8 mouse cellular contexts compared by ENCODE assay signal in the genomic region with DNA sequence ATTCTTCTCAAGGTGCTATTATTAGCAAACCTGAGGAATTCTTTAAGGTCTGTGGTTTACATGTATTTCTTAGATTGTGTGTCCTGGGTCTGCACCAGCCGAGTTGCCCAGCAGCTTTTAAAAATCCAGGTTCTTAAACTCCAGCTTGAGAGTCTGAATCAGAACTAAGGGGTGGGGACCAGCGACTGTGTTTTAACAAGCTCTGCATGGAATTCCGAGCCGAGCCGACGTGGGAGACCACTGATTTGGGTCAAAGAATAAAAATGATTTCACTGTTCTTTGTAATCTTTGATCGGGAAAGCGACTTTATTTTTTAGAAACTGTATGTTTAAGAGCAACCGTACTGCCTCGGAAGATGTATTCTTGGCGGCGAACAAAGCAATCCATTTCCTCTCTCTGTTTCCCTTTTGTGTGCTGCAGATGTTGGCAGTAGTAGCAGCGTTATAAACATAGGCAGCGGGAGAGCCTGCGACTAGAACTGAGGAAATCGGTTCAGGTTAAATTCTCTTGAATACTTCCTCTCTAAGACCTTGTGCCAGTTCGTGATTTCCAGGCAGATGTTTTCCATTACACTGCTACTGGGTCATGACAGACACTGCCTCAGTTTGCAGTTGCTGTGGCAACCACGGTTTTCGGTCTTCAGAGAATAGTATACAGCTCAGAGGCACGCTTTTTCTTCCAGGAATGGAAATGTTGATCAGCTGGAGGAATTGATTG. TPM values are rescaled to one million over a fixed set of nuclear protein-coding genes. Genes with fewer than 3 reads are reported as not detected.
A peak's percentile ranks its signal among the peaks of the same experiment; 100 is the strongest.
DNase-seq lines count a peak whose midpoint lies in the region; ATAC-seq and TF ChIP-seq lines count a peak whose summit lies in the region.

No protein-coding gene starts in this region.

- H3K36me3 ChIP-seq in heart, adult 2 months (ENCODE audit: control insufficient read depth, insufficient read depth, low read length) = no peaks in the 10 kb centered on the region
- no peaks in the 10 kb centered on the region for H3K36me3 ChIP-seq in intestine, embryonic 16.5 days (ENCODE audit: control insufficient read depth, insufficient read depth, low read length)
- H3K36me3 ChIP-seq in liver, embryonic 16.5 days (ENCODE audit: control insufficient read depth, insufficient read depth) = no peaks in the 10 kb centered on the region
- H3K36me3 ChIP-seq in neural tube, embryonic 13.5 days = no peaks in the 10 kb centered on the region

- H3K27ac ChIP-seq in heart, adult 2 months = no peak overlapping the region
- H3K27ac ChIP-seq in intestine, embryonic 16.5 days (ENCODE audit: low read length) = no peak overlapping the region
- H3K27ac ChIP-seq in liver, embryonic 16.5 days (ENCODE audit: low read length) = no peak overlapping the region
- H3K27ac ChIP-seq in neural tube, embryonic 13.5 days (replicated peaks) = peak overlapping the region; percentile 42

- no peaks in the 10 kb centered on the region for H3K27me3 ChIP-seq in heart, adult 2 months (ENCODE audit: control insufficient read depth, insufficient read depth, low read length)
- H3K27me3 ChIP-seq in intestine, embryonic 16.5 days (replicated peaks; ENCODE audit: control insufficient read depth, insufficient read depth, low read length) = no peaks in the 10 kb centered on the region
- no peaks in the 10 kb centered on the region for H3K27me3 ChIP-seq in liver, embryonic 16.5 days (ENCODE audit: control insufficient read depth, insufficient read depth, low read depth, low read length)
- H3K27me3 ChIP-seq in neural tube, embryonic 13.5 days = no peaks in the 10 kb centered on the region

- peaks cover 1% of the 10 kb centered on the region; the same call in 1 of the 2 replicates for H3K4me1 ChIP-seq in heart, adult 2 months (ENCODE audit: control insufficient read depth, insufficient read depth, low read length)
- no peaks in the 10 kb centered on the region for H3K4me1 ChIP-seq in intestine, embryonic 16.5 days (ENCODE audit: control insufficient read depth, insufficient read depth, low read length)
- peaks cover 21% of the 10 kb centered on the region for H3K4me1 ChIP-seq in liver, embryonic 16.5 days (ENCODE audit: control insufficient read depth, low read depth, low read length)
- 0 out of 2 replicates have a peak, but pooled peaks cover 7% of the 10 kb centered on the region for H3K4me1 ChIP-seq in neural tube, embryonic 13.5 days (replicated peaks)

- no peaks in the 10 kb centered on the region for H3K9me3 ChIP-seq in intestine, embryonic 16.5 days (ENCODE audit: control insufficient read depth, low read length)
- no peaks in the 10 kb centered on the region for H3K9me3 ChIP-seq in liver, embryonic 16.5 days (replicated peaks; ENCODE audit: control insufficient read depth, low read length)
- no peaks in the 10 kb centered on the region for H3K9me3 ChIP-seq in neural tube, embryonic 13.5 days

- peak overlapping the region; percentile 13; the same call in 1 of the 2 replicates for H3K4me3 ChIP-seq in heart, adult 2 months
- H3K4me3 ChIP-seq in intestine, embryonic 16.5 days (ENCODE audit: low read length) = peak overlapping the region; percentile 5
- H3K4me3 ChIP-seq in liver, embryonic 16.5 days (ENCODE audit: low read depth, low read length) = 0 out of 2 replicates have a peak overlapping the region, but pooled peaks have one; percentile 0
- peak overlapping the region; percentile 15; the same call in 1 of the 2 replicates for H3K4me3 ChIP-seq in neural tube, embryonic 13.5 days

- no peak for TF ChIP-seq EP300 in heart, adult 2 months (IDR thresholded peaks at IDR 0.05; ENCODE audit: insufficient read depth, low read depth, low read length)

- ATAC-seq in intestine, embryonic 16.5 days = peak; percentile 58
- no peak for ATAC-seq in liver, embryonic 16.5 days (ENCODE audit: low read depth)
- peak; percentile 86 for ATAC-seq in neural tube, embryonic 13.5 days (ENCODE audit: low read depth)

- intact Hi-C loops in heart, adult 2 months (cut with DNase I) = no loop called here

- 18% methylated on average over 20 of the region's 20 CpGs for WGBS in heart, adult 2 months
- WGBS in intestine, embryonic 16.5 days = 33% methylated on average over 20 of the region's 20 CpGs
- 20% methylated on average over 20 of the region's 20 CpGs for WGBS in liver, embryonic 16.5 days (ENCODE audit: insufficient replicate concordance)
- WGBS in neural tube, embryonic 13.5 days = 45% methylated on average over 20 of the region's 20 CpGs

- no peak overlapping the region for H3K9ac ChIP-seq in heart, adult 2 months (ENCODE audit: low read depth, low read length)
- 0 out of 2 replicates have a peak overlapping the region, but pooled peaks have one; percentile 39 for H3K9ac ChIP-seq in intestine, embryonic 16.5 days (ENCODE audit: low read depth, low read length)
- no peak overlapping the region for H3K9ac ChIP-seq in liver, embryonic 16.5 days (ENCODE audit: low read depth, low read length)
- no peak overlapping the region for H3K9ac ChIP-seq in neural tube, embryonic 13.5 days

- no peak for TF ChIP-seq POLR2A in heart, adult 2 months (IDR thresholded peaks at IDR 0.05; ENCODE audit: insufficient read depth, low read depth, low read length)

- no peaks in the 10 kb centered on the region for H3K79me2 ChIP-seq in heart, adult 2 months (replicated peaks; ENCODE audit: control insufficient read depth, insufficient read depth, low read length)

- peak overlapping the region; percentile 30 for H3K4me2 ChIP-seq in intestine, embryonic 16.5 days (ENCODE audit: low read depth, low read length)
- H3K4me2 ChIP-seq in liver, embryonic 16.5 days (ENCODE audit: low read depth, low read length) = peak overlapping the region; percentile 26
- peak overlapping the region; percentile 38 for H3K4me2 ChIP-seq in neural tube, embryonic 13.5 days

- no peak for TF ChIP-seq CTCF in heart, adult 2 months (IDR thresholded peaks at IDR 0.05)

- peak; percentile 5 for DNase-seq in adrenal gland, postnatal 14 days
- DNase-seq in adrenal gland, postnatal 4 days (ENCODE audit: low spot score in 2 of 2) = no peak
- DNase-seq in embryo, embryonic 10 days (ENCODE audit: low spot score) = peak; percentile 87
- peak; percentile 20 for DNase-seq in heart, adult 2 months
- DNase-seq in adrenal gland, postnatal 25 days = no peak

RNA-seq across cellular contexts. Expression of a gene that starts 27.3 kb away (rescaled TPM):
- total RNA-seq in adrenal gland, postnatal 14 days (2021) = 0.85 and 0.98 TPM in 2 replicates
- total RNA-seq in adrenal gland, postnatal 4 days (2021) = 1 to 10 TPM; 3.4 to 4.5 TPM
- under 1 TPM; 0.34 to 0.39 TPM for total RNA-seq in heart, adult 2 months (2021)
- polyA plus RNA-seq in heart, adult 2 months (2012; rRNA removed) = 0.04 and 0.23 TPM in 2 replicates
- polyA plus RNA-seq in intestine, embryonic 16.5 days (2015; fragmentation: Nextera tagmentation; extraction: Ambion mirVana) = 1.5 and 1.7 TPM in 2 replicates
- polyA plus RNA-seq in liver, embryonic 16.5 days (2015; fragmentation: Nextera tagmentation; extraction: Ambion mirVana) = 0.04 TPM in 1 of 2 replicates, not detected in the other
- 33.4 and 42.1 TPM in 2 replicates for polyA plus RNA-seq in neural tube, embryonic 13.5 days (2015; fragmentation: Nextera tagmentation; extraction: Ambion mirVana)
- 0.76 and 0.91 TPM in 2 replicates for total RNA-seq in adrenal gland, postnatal 25 days (2021)

Comparison
In these comparisons a context has a peak if more than half of its experiments do, and no peak if none do; other contexts are left out.
1. DNase-seq: peak in adrenal gland, postnatal 14 days (single experiment), embryo, embryonic 10 days (single experiment) and heart, adult 2 months (2 of 2); none in adrenal gland, postnatal 4 days (0 of 2) and adrenal gland, postnatal 25 days (single experiment).
2. Peak in every context shown above with its lines, with median percentiles within 50 percentile points of each other: H3K4me3 ChIP-seq and H3K4me2 ChIP-seq.